Mouse (Mus musculus) 3T3-L1 (cell line): ENCODE measurements around the gene Adprhl2.

Experiments
- DNase-seq: peaks from one replicate; pipeline ENCODE4 v3.0.0-alpha.2; 2015; ENCODE audit warnings: low read depth, low spot score

Gene Adprhl2

GRCm38 (mm10) chr4:126321111-126321853 is at the start of gene Adprhl2:
Gene Adprhl2 (minus strand): TSS chr4:126321703.
- peak; percentile 95 for DNase-seq

GRCm38 (mm10) chr4:126360069-126360468 is 38.6 kb upstream of the Adprhl2 start:
- no peak for DNase-seq

- DNase-seq, result no peak
These were observed 21.9 kb upstream of the Adprhl2 start for GRCm38 (mm10) chr4:126343451-126343850.

- DNase-seq, result no peak
These were observed 18.0 kb upstream of the Adprhl2 start for GRCm38 (mm10) chr4:126339461-126339860.

GRCm38 (mm10) chr4:126332358-126332757 is 10.9 kb upstream of the Adprhl2 start:
- DNase-seq, result peak; percentile 49

GRCm38 (mm10) chr4:126331751-126332150 is 10.2 kb upstream of the Adprhl2 start:
- DNase-seq, result no peak

GRCm38 (mm10) chr4:126330295-126330694 is 8.8 kb upstream of the Adprhl2 start:
- DNase-seq, result no peak

- DNase-seq, result no peak
These were observed 4.5 kb upstream of the Adprhl2 start for GRCm38 (mm10) chr4:126326036-126326435.

- DNase-seq, result no peak
These were observed 3.9 kb upstream of the Adprhl2 start, which contains the start of gene Tekt2 for GRCm38 (mm10) chr4:126325281-126325861. Gene Tekt2 (minus strand): TSS chr4:126325688.

- no peak for DNase-seq
These were observed 3.4 kb upstream of the Adprhl2 start for GRCm38 (mm10) chr4:126324861-126325260.

GRCm38 (mm10) chr4:126322646-126323045 is 1.1 kb upstream of the Adprhl2 start:
- no peak for DNase-seq

- DNase-seq, result no peak
These were observed 480 bp upstream of the Adprhl2 start for GRCm38 (mm10) chr4:126321854-126322511.

GRCm38 (mm10) chr4:126319806-126320205 is 1.7 kb downstream of the Adprhl2 start:
- DNase-seq, result no peak

- DNase-seq, result no peak
These were observed 5.0 kb downstream of the Adprhl2 start for GRCm38 (mm10) chr4:126316443-126317040.

- no peak for DNase-seq
These were observed 5.6 kb downstream of the Adprhl2 start for GRCm38 (mm10) chr4:126315931-126316330.

- DNase-seq, result peak; percentile 65
These were observed 7.1 kb downstream of the Adprhl2 start for GRCm38 (mm10) chr4:126314393-126314792.

GRCm38 (mm10) chr4:126313202-126313601 is 8.3 kb downstream of the Adprhl2 start:
- DNase-seq, result no peak

GRCm38 (mm10) chr4:126311566-126312200 is 9.8 kb downstream of the Adprhl2 start:
- no peak for DNase-seq

GRCm38 (mm10) chr4:126310344-126310743 is 11.2 kb downstream of the Adprhl2 start:
- no peak for DNase-seq

- peak; percentile 90 for DNase-seq
These were observed 11.6 kb downstream of the Adprhl2 start for GRCm38 (mm10) chr4:126309922-126310309.

GRCm38 (mm10) chr4:126309211-126309921 is 12.1 kb downstream of the Adprhl2 start:
- no peak for DNase-seq
